Mouse (Mus musculus): Measurements from ENCODE around the gene Fam49a. TPM values are rescaled to one million over a fixed set of nuclear protein-coding genes. Genes with fewer than 3 reads are reported as not detected.

Fam49a gene
- polyA plus RNA-seq, 1 experiment from 2014 or later, result 16.8 TPM

DNA sequence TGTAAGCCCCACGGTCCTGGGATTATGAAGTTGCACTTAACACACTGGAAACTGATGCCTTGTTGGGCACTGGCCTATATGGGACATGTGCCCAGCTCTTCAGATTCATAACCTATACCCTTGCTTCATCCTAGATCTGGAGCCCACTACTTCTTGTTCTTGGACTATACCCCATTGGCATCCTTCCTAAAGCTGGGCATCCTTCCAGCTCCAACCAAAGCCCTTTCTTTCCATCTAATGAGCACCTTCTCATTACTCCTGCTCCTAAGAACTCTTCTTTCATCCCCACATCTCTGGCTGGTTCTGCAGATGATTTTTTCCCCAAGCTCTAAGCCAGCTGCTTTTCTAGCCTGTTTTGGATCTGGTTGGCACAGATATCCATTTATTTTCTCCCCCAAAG is 127.3 kb downstream of the Fam49a start:
- 91% methylated on average over 1 of the region's 1 CpGs for WGBS
- no peak for ATAC-seq (ENCODE audit: low read depth)
- Histone ChIP-seq H3K9me3 (ENCODE audit: control insufficient read depth, low read length) (no peaks in the 10 kb centered on the region), H3K4me3 (ENCODE audit: low read length) (no peak overlapping the region), H3K36me3 (ENCODE audit: control insufficient read depth, insufficient read depth, low read length) (no peaks in the 10 kb centered on the region), H3K9ac (ENCODE audit: low read length) (no peak overlapping the region), H3K4me2 (ENCODE audit: low read depth, low read length) (no peak overlapping the region), H3K4me1 (replicated peaks; ENCODE audit: control insufficient read depth, insufficient read depth, low read length) (no peaks in the 10 kb centered on the region), H3K27ac (ENCODE audit: low read length) (no peak overlapping the region), H3K27me3 (ENCODE audit: control insufficient read depth, insufficient read depth, low read depth, low read length) (no peaks in the 10 kb centered on the region)

GRCm38 (mm10) chr12:12396224-12396623 is 134.3 kb downstream of the Fam49a start:
- no peak overlapping the region for H3K4me3 ChIP-seq (ENCODE audit: low read length)
- no peaks in the 10 kb centered on the region for H3K27me3 ChIP-seq (ENCODE audit: control insufficient read depth, insufficient read depth, low read depth, low read length)
- H3K4me2 ChIP-seq (ENCODE audit: low read depth, low read length), result no peak overlapping the region
- H3K36me3 ChIP-seq (ENCODE audit: control insufficient read depth, insufficient read depth, low read length), result no peaks in the 10 kb centered on the region
- H3K9ac ChIP-seq (ENCODE audit: low read length), result no peak overlapping the region
- no peaks in the 10 kb centered on the region for H3K4me1 ChIP-seq (replicated peaks; ENCODE audit: control insufficient read depth, insufficient read depth, low read length)
- no peak overlapping the region for H3K27ac ChIP-seq (ENCODE audit: low read length)
- no peaks in the 10 kb centered on the region for H3K9me3 ChIP-seq (ENCODE audit: control insufficient read depth, low read length)
- ATAC-seq (ENCODE audit: low read depth), result no peak
- WGBS, result 6% methylated on average over 6 of the region's 6 CpGs

DNA sequence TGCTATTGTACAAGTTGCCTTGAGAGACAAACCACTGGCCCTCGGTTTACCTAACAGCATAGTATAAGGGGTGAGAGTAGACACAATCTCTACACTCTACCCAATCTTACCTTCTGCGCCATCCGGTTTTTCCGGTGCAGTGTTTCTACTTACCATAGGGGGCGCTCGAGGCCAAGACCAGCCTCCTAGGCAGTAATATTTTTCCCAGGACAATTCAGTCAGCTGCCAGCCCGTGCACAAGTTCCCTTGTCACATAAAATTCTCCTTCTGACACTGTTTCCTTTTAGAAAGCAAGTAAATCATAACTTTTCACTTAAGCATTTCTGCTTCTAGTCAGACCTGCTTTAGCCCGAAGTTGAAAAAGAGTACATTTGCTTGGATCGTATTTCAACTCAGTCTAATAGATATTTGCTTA is 139.1 kb downstream of the Fam49a start:
- peak overlapping the region; percentile 42 for H3K4me3 ChIP-seq (ENCODE audit: low read length)
- no peaks in the 10 kb centered on the region for H3K27me3 ChIP-seq (ENCODE audit: control insufficient read depth, insufficient read depth, low read depth, low read length)
- ATAC-seq (ENCODE audit: low read depth), result peak; percentile 71
- peak overlapping the region; percentile 46 for H3K9ac ChIP-seq (ENCODE audit: low read length)
- H3K27ac ChIP-seq (ENCODE audit: low read length), result peak overlapping the region; percentile 57
- no peaks in the 10 kb centered on the region for H3K36me3 ChIP-seq (ENCODE audit: control insufficient read depth, insufficient read depth, low read length)
- no peaks in the 10 kb centered on the region for H3K9me3 ChIP-seq (ENCODE audit: control insufficient read depth, low read length)
- H3K4me1 ChIP-seq (replicated peaks; ENCODE audit: control insufficient read depth, insufficient read depth, low read length), result peaks cover 10% of the 10 kb centered on the region
- whole genome bisulfite sequencing, result 23% methylated on average over 9 of the region's 9 CpGs
- H3K4me2 ChIP-seq (ENCODE audit: low read depth, low read length), result peak overlapping the region; percentile 76

- WGBS, result 8% methylated on average over 15 of the region's 15 CpGs
- Histone ChIP-seq H3K4me2 (ENCODE audit: low read depth, low read length) (peak overlapping the region; percentile 76), H3K27me3 (ENCODE audit: control insufficient read depth, insufficient read depth, low read depth, low read length) (no peaks in the 10 kb centered on the region), H3K4me3 (ENCODE audit: low read length) (peak overlapping the region; percentile 42), H3K9ac (ENCODE audit: low read length) (peak overlapping the region; percentile 46), H3K9me3 (ENCODE audit: control insufficient read depth, low read length) (no peaks in the 10 kb centered on the region), H3K4me1 (replicated peaks; ENCODE audit: control insufficient read depth, insufficient read depth, low read length) (peaks cover 10% of the 10 kb centered on the region), H3K27ac (ENCODE audit: low read length) (peak overlapping the region; percentile 57), H3K36me3 (ENCODE audit: control insufficient read depth, insufficient read depth, low read length) (no peaks in the 10 kb centered on the region)
- peak; percentile 57 for ATAC-seq (ENCODE audit: low read depth)
Measured at GRCm38 (mm10) chr12:12401504-12401903, 139.6 kb downstream of the Fam49a start.

- H3K4me2 ChIP-seq (ENCODE audit: low read depth, low read length), result peak overlapping the region; percentile 3; the same call in 1 of the 2 replicates
- no peaks in the 10 kb centered on the region for H3K9me3 ChIP-seq (ENCODE audit: control insufficient read depth, low read length)
- H3K27ac ChIP-seq (ENCODE audit: low read length), result no peak overlapping the region
- 38% methylated on average over 10 of the region's 10 CpGs for WGBS
- peak; percentile 51 for ATAC-seq (ENCODE audit: low read depth)
- H3K4me3 ChIP-seq (ENCODE audit: low read length), result no peak overlapping the region
- no peaks in the 10 kb centered on the region for H3K36me3 ChIP-seq (ENCODE audit: control insufficient read depth, insufficient read depth, low read length)
- H3K9ac ChIP-seq (ENCODE audit: low read length), result no peak overlapping the region
- H3K27me3 ChIP-seq (ENCODE audit: control insufficient read depth, insufficient read depth, low read depth, low read length), result no peaks in the 10 kb centered on the region
- peaks cover 10% of the 10 kb centered on the region for H3K4me1 ChIP-seq (replicated peaks; ENCODE audit: control insufficient read depth, insufficient read depth, low read length)
Measured at GRCm38 (mm10) chr12:12405491-12406110, 143.7 kb downstream of the Fam49a start.

DNA sequence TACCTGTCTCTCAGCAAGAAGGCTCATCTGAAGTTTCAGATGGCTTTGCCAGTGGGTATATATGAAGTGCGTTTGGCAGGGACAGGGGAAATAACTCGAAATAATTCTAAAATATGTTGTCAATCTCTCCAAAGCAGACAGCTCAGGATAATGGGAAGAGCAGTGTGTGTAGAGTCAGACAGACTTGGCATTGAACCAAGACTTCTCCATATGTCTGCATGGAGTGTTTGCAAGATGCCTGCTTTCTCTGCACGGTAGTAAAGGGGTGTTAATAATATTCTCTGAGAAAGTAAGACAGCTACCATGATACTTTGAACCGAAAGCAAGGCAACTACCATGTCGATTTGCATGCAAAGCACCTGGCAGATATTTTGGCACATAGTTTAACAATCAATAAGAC is 147.1 kb downstream of the Fam49a start:
- 39% methylated on average over 5 of the region's 5 CpGs for WGBS
- Histone ChIP-seq H3K4me3 (ENCODE audit: low read length) (no peak overlapping the region), H3K27ac (ENCODE audit: low read length) (no peak overlapping the region), H3K4me2 (ENCODE audit: low read depth, low read length) (no peak overlapping the region), H3K27me3 (ENCODE audit: control insufficient read depth, insufficient read depth, low read depth, low read length) (no peaks in the 10 kb centered on the region), H3K36me3 (ENCODE audit: control insufficient read depth, insufficient read depth, low read length) (no peaks in the 10 kb centered on the region), H3K4me1 (replicated peaks; ENCODE audit: control insufficient read depth, insufficient read depth, low read length) (0 out of 2 replicates have a peak, but pooled peaks cover 4% of the 10 kb centered on the region), H3K9me3 (ENCODE audit: control insufficient read depth, low read length) (no peaks in the 10 kb centered on the region), H3K9ac (ENCODE audit: low read length) (no peak overlapping the region)
- no peak for ATAC-seq (ENCODE audit: low read depth)

DNA sequence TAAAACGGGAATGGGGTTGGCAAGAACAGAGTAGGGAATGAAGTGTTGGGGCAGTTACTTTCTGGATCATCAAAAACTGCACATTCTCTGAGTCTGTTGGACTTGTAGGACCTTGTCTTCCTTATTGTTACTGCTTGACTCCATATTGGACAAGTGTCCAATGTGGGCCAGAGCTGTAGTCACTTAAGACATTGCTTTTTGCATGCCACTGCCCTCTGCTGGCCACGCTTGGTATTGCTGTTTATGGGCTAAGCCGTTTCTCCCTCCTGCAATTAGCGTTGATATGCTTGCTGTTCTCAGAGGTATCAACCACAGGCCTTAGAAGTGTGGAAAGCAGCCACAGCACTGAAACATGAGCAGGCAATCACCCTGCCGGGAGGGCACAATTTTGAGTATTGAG is 150.7 kb downstream of the Fam49a start:
- ATAC-seq (ENCODE audit: low read depth), result peak; percentile 49
- Histone ChIP-seq H3K9ac (ENCODE audit: low read length) (no peak overlapping the region), H3K27ac (ENCODE audit: low read length) (no peak overlapping the region), H3K36me3 (ENCODE audit: control insufficient read depth, insufficient read depth, low read length) (no peaks in the 10 kb centered on the region), H3K27me3 (ENCODE audit: control insufficient read depth, insufficient read depth, low read depth, low read length) (no peaks in the 10 kb centered on the region), H3K4me3 (ENCODE audit: low read length) (no peak overlapping the region), H3K4me1 (replicated peaks; ENCODE audit: control insufficient read depth, insufficient read depth, low read length) (no peaks in the 10 kb centered on the region), H3K9me3 (ENCODE audit: control insufficient read depth, low read length) (no peaks in the 10 kb centered on the region), H3K4me2 (ENCODE audit: low read depth, low read length) (no peak overlapping the region)
- WGBS, result 34% methylated on average over 5 of the region's 5 CpGs

DNA sequence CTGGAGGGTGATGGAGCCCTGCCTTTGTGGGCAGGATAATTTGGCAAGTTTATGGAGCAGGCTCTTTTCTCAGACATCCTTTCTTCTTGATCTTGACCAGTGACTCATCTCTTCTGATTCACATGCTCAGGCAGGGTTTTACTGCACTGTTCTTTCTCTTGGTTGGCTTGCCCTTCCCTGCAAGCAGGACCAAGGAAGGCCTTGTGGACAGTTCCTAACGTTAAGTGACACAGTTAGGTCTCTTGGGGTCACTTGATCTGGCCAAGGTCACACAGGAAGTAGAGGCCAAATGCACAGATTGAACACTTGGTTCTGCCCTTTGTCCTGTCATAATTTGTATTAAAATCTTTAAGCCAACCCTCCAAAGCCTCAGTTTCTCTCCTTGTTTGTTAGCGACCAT is 158.5 kb downstream of the Fam49a start:
- Histone ChIP-seq H3K4me2 (ENCODE audit: low read depth, low read length) (no peak overlapping the region), H3K4me1 (replicated peaks; ENCODE audit: control insufficient read depth, insufficient read depth, low read length) (peaks cover 9% of the 10 kb centered on the region), H3K36me3 (ENCODE audit: control insufficient read depth, insufficient read depth, low read length) (no peaks in the 10 kb centered on the region), H3K27me3 (ENCODE audit: control insufficient read depth, insufficient read depth, low read depth, low read length) (no peaks in the 10 kb centered on the region), H3K27ac (ENCODE audit: low read length) (no peak overlapping the region), H3K9me3 (ENCODE audit: control insufficient read depth, low read length) (no peaks in the 10 kb centered on the region), H3K4me3 (ENCODE audit: low read length) (no peak overlapping the region), H3K9ac (ENCODE audit: low read length) (0 out of 2 replicates have a peak overlapping the region, but pooled peaks have one; percentile 91)
- ATAC-seq (ENCODE audit: low read depth), result peak; percentile 27; the same call in 1 of the 2 replicates
- 0% methylated on average over 2 of the region's 2 CpGs for WGBS

- 13% methylated on average over 25 of the region's 25 CpGs for WGBS
- Histone ChIP-seq H3K36me3 (ENCODE audit: control insufficient read depth, insufficient read depth, low read length) (no peaks in the 10 kb centered on the region), H3K9ac (ENCODE audit: low read length) (peak overlapping the region; percentile 91), H3K4me2 (ENCODE audit: low read depth, low read length) (peak overlapping the region; percentile 82), H3K27ac (ENCODE audit: low read length) (no peak overlapping the region), H3K4me1 (replicated peaks; ENCODE audit: control insufficient read depth, insufficient read depth, low read length) (peaks cover 9% of the 10 kb centered on the region), H3K4me3 (ENCODE audit: low read length) (peak overlapping the region; percentile 56), H3K27me3 (ENCODE audit: control insufficient read depth, insufficient read depth, low read depth, low read length) (no peaks in the 10 kb centered on the region), H3K9me3 (ENCODE audit: control insufficient read depth, low read length) (no peaks in the 10 kb centered on the region)
- ATAC-seq (ENCODE audit: low read depth), result peak; percentile 96
Measured at GRCm38 (mm10) chr12:12420841-12421579, 159.1 kb downstream of the Fam49a start.

Data from lung, embryonic 16.5 days (tissue).